Mouse (Mus musculus) ES-Bruce4 (cell line): ENCODE measurements around the gene Abcb1b. TPM values are rescaled to one million over a fixed set of nuclear protein-coding genes. Genes with fewer than 3 reads are reported as not detected.

Experiments used
- H3K27ac ChIP-seq: 2 replicates; pipeline ENCODE4 v1.5.1; 2012; ENCODE audit warnings: low read length, inconsistent platforms; ENCODE audit not compliant: insufficient read depth
- H3K27me3 ChIP-seq: 2 replicates; pipeline ENCODE4 v1.6.1; 2012; ENCODE audit warnings: mild to moderate bottlenecking, low read length, inconsistent platforms; ENCODE audit not compliant: control insufficient read depth, poor library complexity, insufficient read depth, severe bottlenecking
- H3K36me3 ChIP-seq: 2 replicates; pipeline ENCODE4 v1.6.1; 2012; ENCODE audit warnings: inconsistent platforms, mild to moderate bottlenecking, low read length, moderate library complexity; ENCODE audit not compliant: control insufficient read depth, poor library complexity, insufficient read depth, severe bottlenecking
- H3K4me1 ChIP-seq: one replicate; pipeline ENCODE4 v1.8.1; 2011; ENCODE audit warnings: low read length; ENCODE audit not compliant: control insufficient read depth, insufficient read depth
- H3K4me3 ChIP-seq: 2 replicates; pipeline ENCODE4 v1.5.1; 2011; ENCODE audit warnings: low read depth, mild to moderate bottlenecking, low read length
- H3K9ac ChIP-seq: 2 replicates; pipeline ENCODE4 v1.6.1; 2012; ENCODE audit warnings: low read depth, mild to moderate bottlenecking, inconsistent platforms; ENCODE audit not compliant: poor library complexity, severe bottlenecking
- H3K9me3 ChIP-seq: replicated peaks from 2 replicates; pipeline ENCODE4 v1.6.1; 2012; ENCODE audit warnings: mild to moderate bottlenecking, low read length, inconsistent platforms; ENCODE audit not compliant: control insufficient read depth, poor library complexity, insufficient read depth, severe bottlenecking
- CTCF ChIP-seq: IDR thresholded peaks from one replicate; pipeline ENCODE4 v1.8.1; 2011; ENCODE audit warnings: low read depth, low read length
- EP300 ChIP-seq: IDR thresholded peaks from 2 replicates; pipeline ENCODE4 v1.6.1; 2011; ENCODE audit warnings: low read depth, low read length; ENCODE audit not compliant: insufficient read depth
- POLR2A ChIP-seq: IDR thresholded peaks from one replicate; pipeline ENCODE4 v1.8.1; 2011; ENCODE audit warnings: low read length; ENCODE audit not compliant: insufficient read depth
- polyA plus RNA-seq: library from polyadenylated mRNA; stranded (reverse); fragments of >200 nt; gene quantifications from 2 replicates; pipeline ENCODE4 v1.2.4, GENCODE M21; 2011; ENCODE audit warnings: low read depth; ENCODE audit not compliant: missing spikeins, insufficient read depth, insufficient read length

The Abcb1b gene
- polyA plus RNA-seq, 1 experiment, result 67.2 TPM

DNA sequence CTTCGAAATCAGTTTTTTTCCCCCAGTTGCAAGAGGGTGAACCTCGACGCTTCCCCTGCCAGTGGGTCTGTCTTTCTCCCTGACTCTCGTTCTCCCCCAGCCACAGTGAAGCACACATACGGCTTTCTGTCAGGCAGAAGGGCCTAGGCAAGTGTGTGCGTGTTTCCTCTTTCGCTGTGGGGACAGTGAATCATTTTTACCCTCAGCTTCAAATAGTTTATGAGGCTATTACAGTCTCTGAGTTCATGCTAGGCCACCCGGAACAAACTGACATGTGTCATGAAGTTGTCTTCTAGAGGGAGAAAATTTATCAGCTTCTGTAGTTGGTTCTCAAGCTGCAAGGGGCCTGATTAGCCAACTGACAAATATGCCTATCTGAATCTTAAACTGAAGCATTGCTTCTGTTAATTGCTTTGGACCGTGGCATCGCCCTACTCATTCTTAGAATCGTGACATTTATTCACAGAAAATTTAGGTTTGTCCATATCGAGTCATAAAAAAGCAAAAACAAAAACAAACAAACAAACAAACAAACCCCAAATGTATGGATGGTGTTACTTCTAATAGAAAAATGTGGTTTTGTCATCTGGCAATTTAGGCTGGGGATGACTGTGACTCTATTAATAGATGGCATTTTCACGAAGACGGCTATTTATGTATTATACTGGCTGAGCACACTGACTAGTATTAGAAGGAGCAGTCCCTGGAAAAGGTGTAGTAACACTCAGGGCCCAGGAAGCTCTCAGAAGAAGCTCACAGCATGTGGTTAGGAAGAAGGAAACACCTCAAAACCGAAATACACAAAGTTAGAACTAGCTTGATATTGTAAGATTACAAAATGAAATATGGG is 96.9 kb downstream of the Abcb1b start:
- Histone ChIP-seq H3K27ac (no peak overlapping the region), H3K9me3 (no peaks in the 10 kb centered on the region), H3K4me1 (no peaks in the 10 kb centered on the region), H3K36me3 (no peaks in the 10 kb centered on the region), H3K9ac (no peak overlapping the region), H3K27me3 (peaks cover 10% of the 10 kb centered on the region), H3K4me3 (no peak overlapping the region)
- TF ChIP-seq CTCF (no peak), POLR2A (no peak), EP300 (no peak)

DNA sequence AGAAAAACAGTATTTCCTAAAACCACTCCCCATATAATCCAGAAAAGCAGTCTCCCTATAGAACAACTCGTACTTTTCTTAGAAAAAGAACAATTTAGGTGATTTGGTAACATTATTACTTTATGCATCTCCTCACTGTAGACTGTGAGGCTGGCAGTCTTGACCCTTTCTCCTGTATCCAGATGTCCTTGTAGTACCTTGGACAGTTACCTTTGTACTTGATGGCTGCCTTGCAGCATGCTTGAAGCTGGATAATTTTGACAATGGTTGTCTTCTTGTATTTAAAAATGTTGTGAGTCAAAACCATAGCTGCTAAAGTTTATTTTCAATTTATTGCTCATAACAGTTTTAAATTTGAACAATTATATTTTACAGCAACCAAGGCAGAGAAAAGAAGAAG is 98.3 kb downstream of the Abcb1b start:
- no peaks in the 10 kb centered on the region for H3K36me3 ChIP-seq
- H3K9me3 ChIP-seq, result no peaks in the 10 kb centered on the region
- no peak overlapping the region for H3K4me3 ChIP-seq
- no peaks in the 10 kb centered on the region for H3K4me1 ChIP-seq
- no peak overlapping the region for H3K27ac ChIP-seq
- no peak overlapping the region for H3K9ac ChIP-seq
- no peak for TF ChIP-seq CTCF
- no peak for TF ChIP-seq EP300
- no peak for TF ChIP-seq POLR2A
- peaks cover 10% of the 10 kb centered on the region; the same call in 1 of the 2 replicates for H3K27me3 ChIP-seq

DNA sequence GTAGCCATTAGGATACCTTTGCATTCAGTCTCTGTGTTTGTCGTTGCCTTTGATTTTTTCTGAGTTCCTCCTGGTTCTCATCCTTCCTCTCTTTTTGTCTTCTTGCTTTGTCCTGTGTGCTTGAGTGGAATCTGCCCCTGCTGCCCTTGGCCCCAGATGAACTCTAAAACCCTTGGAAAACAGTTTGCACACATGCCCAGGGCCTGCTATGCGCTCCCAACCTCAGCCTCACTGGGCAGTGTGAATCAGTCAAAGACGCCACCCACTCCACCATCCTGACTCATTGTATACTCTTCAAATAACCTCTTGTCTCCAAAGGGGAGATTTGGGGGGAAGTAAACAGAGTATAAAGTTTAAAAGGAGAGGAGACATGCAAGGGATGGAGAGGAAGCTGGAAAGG is 100.3 kb downstream of the Abcb1b start:
- Histone ChIP-seq H3K27ac (no peak overlapping the region), H3K27me3 (peaks cover 10% of the 10 kb centered on the region; the same call in 1 of the 2 replicates), H3K4me3 (no peak overlapping the region), H3K36me3 (no peaks in the 10 kb centered on the region), H3K4me1 (no peaks in the 10 kb centered on the region), H3K9me3 (no peaks in the 10 kb centered on the region), H3K9ac (no peak overlapping the region)
- no peak for TF ChIP-seq POLR2A
- TF ChIP-seq CTCF, result no peak
- TF ChIP-seq EP300, result no peak

DNA sequence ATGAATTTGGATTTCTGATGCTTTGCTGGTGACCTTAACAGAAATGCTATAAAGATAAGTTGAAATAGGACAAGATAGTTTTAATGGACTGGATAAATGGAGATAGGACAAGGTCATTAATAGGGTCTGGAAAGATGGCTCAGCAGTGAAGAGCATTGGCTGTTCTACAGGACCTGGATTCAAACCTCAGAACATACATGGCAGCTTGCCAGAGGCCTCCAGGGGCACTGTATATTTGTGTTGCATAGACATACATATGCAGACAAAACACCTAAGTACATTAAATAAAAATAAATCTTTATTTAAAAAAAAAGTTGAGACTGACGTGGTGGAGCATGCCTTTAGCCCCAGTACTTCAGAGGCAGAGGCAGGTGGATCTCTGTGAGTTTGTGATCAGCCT is 103.1 kb downstream of the Abcb1b start:
- H3K27ac ChIP-seq, result no peak overlapping the region
- no peaks in the 10 kb centered on the region for H3K4me1 ChIP-seq
- no peak overlapping the region for H3K4me3 ChIP-seq
- no peak overlapping the region for H3K9ac ChIP-seq
- H3K9me3 ChIP-seq, result no peaks in the 10 kb centered on the region
- TF ChIP-seq EP300 (no peak), POLR2A (no peak), CTCF (no peak)
- H3K27me3 ChIP-seq, result no peaks in the 10 kb centered on the region
- no peaks in the 10 kb centered on the region for H3K36me3 ChIP-seq

DNA sequence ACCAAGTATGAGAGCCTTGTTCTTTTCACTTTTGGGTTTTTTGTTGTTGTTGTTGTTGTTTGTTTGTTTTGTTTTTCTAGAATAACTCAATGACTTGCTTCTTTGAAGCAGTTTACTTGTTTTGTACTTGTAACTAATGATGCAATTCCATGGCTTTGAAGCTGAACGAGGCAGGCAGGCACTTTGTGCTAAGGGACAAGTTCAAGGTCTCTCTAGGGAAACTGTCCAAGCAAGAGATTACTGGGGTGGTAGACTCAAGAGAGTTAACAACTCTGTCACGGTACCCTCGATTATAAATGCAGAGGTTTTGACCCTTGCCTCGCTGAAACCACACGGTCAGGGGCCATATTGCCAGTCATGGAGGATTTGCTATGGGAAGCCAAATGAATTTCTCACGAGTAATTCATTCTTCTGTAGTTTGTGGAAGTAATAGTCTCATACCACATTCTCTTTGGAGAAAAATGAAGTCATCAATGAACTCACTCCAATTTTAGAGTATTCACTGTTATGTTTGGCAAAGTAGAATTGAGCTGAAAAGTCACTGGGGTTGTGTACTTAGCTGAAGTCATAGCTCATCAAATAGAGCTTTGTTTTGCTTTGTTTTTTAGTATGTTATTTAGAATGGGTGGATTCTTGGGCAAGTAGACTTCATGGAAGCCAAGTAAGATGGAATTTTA is 104.3 kb downstream of the Abcb1b start:
- Histone ChIP-seq H3K9me3 (no peaks in the 10 kb centered on the region), H3K36me3 (no peaks in the 10 kb centered on the region), H3K27ac (no peak overlapping the region), H3K9ac (no peak overlapping the region), H3K4me1 (no peaks in the 10 kb centered on the region), H3K27me3 (no peaks in the 10 kb centered on the region), H3K4me3 (no peak overlapping the region)
- no peak for TF ChIP-seq CTCF
- TF ChIP-seq EP300, result no peak
- no peak for TF ChIP-seq POLR2A

DNA sequence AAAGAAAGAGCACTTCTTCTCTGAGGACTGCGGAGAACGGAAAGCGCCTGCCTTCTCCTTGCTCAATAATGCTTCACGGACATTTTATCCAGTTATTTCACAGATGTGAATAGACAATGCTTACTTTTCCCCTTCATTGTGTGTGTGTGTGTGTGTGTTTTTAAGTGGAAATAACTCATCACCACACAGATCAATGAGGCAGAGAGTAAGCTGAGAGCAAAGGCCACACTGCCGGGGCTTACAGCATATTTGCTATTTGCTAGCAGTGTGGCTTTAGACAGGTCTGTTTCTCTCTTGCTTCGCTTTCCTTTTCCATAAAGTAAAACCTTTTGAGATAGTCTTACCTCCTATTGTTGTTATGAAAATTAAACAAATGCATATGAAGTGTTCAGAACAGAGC is 106.6 kb downstream of the Abcb1b start:
- no peaks in the 10 kb centered on the region for H3K9me3 ChIP-seq
- no peaks in the 10 kb centered on the region for H3K4me1 ChIP-seq
- TF ChIP-seq POLR2A (no peak), CTCF (no peak), EP300 (no peak)
- H3K36me3 ChIP-seq, result no peaks in the 10 kb centered on the region
- no peak overlapping the region for H3K4me3 ChIP-seq
- H3K9ac ChIP-seq, result no peak overlapping the region
- no peak overlapping the region for H3K27ac ChIP-seq
- H3K27me3 ChIP-seq, result no peaks in the 10 kb centered on the region
